Mouse (Mus musculus): ENCODE measurements at regions not wholly inside any gene's neighbourhood (a gene's known extent, or its start where the extent isn't known, plus 50 kb on each side); places are given as distances from the start of the nearest gene placed in this dataset.

- no peak for DNase-seq (ENCODE audit: low spot score)
These were observed 286.0 kb upstream of the Id2 start for GRCm38 (mm10) chr12:25382961-25383360.

- no peak for DNase-seq (ENCODE audit: low spot score)
These were observed 285.5 kb upstream of the Id2 start for GRCm38 (mm10) chr12:25382475-25382874.

- DNase-seq (ENCODE audit: low spot score) = no peak
These were observed 284.7 kb upstream of the Id2 start for GRCm38 (mm10) chr12:25381619-25382018.

- no peak for DNase-seq (ENCODE audit: low spot score)
These were observed 283.1 kb upstream of the Id2 start for GRCm38 (mm10) chr12:25379996-25380395.

- DNase-seq (ENCODE audit: low spot score) = no peak
These were observed 282.1 kb upstream of the Id2 start for GRCm38 (mm10) chr12:25379016-25379415.

- no peak for DNase-seq (ENCODE audit: low spot score)
These were observed 281.2 kb upstream of the Id2 start for GRCm38 (mm10) chr12:25378036-25378645.

- DNase-seq (ENCODE audit: low spot score) = no peak
These were observed 279.5 kb upstream of the Id2 start for GRCm38 (mm10) chr12:25376451-25376850.

GRCm38 (mm10) chr12:25367541-25367940 lies 270.6 kb upstream of the Id2 start:
- no peak for DNase-seq (ENCODE audit: low spot score)

- no peak for DNase-seq (ENCODE audit: low spot score)
These were observed 268.8 kb upstream of the Id2 start for GRCm38 (mm10) chr12:25365600-25366267.

GRCm38 (mm10) chr12:25364966-25365568 lies 268.1 kb upstream of the Id2 start:
- DNase-seq (ENCODE audit: low spot score) = no peak

- DNase-seq (ENCODE audit: low spot score) = no peak
These were observed 266.9 kb upstream of the Id2 start for GRCm38 (mm10) chr12:25363839-25364238.

GRCm38 (mm10) chr12:25363341-25363740 lies 266.4 kb upstream of the Id2 start:
- DNase-seq (ENCODE audit: low spot score) = no peak

GRCm38 (mm10) chr12:25362771-25363170 lies 265.8 kb upstream of the Id2 start:
- no peak for DNase-seq (ENCODE audit: low spot score)

- no peak for DNase-seq (ENCODE audit: low spot score)
These were observed 263.8 kb upstream of the Id2 start for GRCm38 (mm10) chr12:25360726-25361125.

- no peak for DNase-seq (ENCODE audit: low spot score)
These were observed 263.0 kb upstream of the Id2 start for GRCm38 (mm10) chr12:25359931-25360330.

GRCm38 (mm10) chr12:25358846-25359525 lies 262.0 kb upstream of the Id2 start:
- no peak for DNase-seq (ENCODE audit: low spot score)

GRCm38 (mm10) chr12:25356774-25357173 lies 259.8 kb upstream of the Id2 start:
- DNase-seq (ENCODE audit: low spot score) = no peak

- no peak for DNase-seq (ENCODE audit: low spot score)
These were observed 258.3 kb upstream of the Id2 start for GRCm38 (mm10) chr12:25355217-25355616.

- no peak for DNase-seq (ENCODE audit: low spot score)
These were observed 256.5 kb upstream of the Id2 start for GRCm38 (mm10) chr12:25353402-25353896.

GRCm38 (mm10) chr12:25352160-25352559 lies 255.2 kb upstream of the Id2 start:
- no peak for DNase-seq (ENCODE audit: low spot score)

- DNase-seq (ENCODE audit: low spot score) = no peak
These were observed 247.4 kb upstream of the Id2 start for GRCm38 (mm10) chr12:25344354-25344753.

GRCm38 (mm10) chr12:25338771-25339170 lies 241.8 kb upstream of the Id2 start:
- DNase-seq (ENCODE audit: low spot score) = no peak

GRCm38 (mm10) chr12:25335930-25336329 lies 239.0 kb upstream of the Id2 start:
- no peak for DNase-seq (ENCODE audit: low spot score)

Data from c-Kit-positive CD71-positive TER-119-positive erythroid progenitor cells, embryonic 14.5 days (primary cell).